Mouse (Mus musculus) skeletal muscle tissue, adult 2 months (tissue): ENCODE results near the gene Axin1.
"Not testable (repeated sequence)": the region's sequence is repeated elsewhere in the genome, so short reads cannot be mapped to it uniquely, and the experiment has no call there.

Experiments used
- DNase-seq: peaks from one replicate; pipeline ENCODE4 v3.0.0-alpha.2; 2012; ENCODE audit warnings: low read depth, low spot score

The Axin1 gene

GRCm38 (mm10) chr17:26138239-26138836 is at the start of gene Axin1:
TSS of gene Axin1 (plus strand) at chr17:26138688.
- DNase-seq = peak; percentile 86

- peak; percentile 86 for DNase-seq
Measured at GRCm38 (mm10) chr17:26089905-26090632, 48.4 kb upstream of the Axin1 start, which contains the start of gene Decr2. TSS of gene Decr2 (minus strand) at chr17:26090337.

DNA sequence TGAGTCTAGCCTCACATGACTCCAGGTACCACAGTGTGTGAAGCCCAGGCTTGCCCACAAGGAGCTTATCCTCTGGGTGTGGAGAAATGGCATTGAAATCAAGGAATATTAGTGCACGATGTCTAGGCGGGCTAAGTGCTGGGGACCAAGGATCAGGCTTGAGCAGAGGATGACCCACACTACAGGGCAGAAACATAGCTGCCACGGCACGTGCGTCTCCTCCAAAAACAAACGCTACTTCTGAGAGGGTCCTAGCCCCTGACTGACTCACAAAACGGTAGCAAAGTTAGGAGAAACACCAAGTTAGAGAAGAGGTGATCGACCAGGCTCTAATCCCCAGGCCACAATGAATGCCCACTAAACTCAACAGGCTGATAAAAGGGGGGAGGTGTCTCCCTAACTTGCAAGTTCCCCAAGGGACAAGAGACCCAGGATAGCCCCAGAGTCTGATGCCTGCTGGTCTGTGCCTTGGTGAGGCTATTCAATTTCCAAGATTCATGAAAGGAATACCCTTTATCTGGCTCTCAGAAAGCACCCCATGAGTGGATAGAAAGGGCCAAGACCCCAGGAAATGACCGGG is 43.9 kb upstream of the Axin1 start:
- no peak for DNase-seq

DNA sequence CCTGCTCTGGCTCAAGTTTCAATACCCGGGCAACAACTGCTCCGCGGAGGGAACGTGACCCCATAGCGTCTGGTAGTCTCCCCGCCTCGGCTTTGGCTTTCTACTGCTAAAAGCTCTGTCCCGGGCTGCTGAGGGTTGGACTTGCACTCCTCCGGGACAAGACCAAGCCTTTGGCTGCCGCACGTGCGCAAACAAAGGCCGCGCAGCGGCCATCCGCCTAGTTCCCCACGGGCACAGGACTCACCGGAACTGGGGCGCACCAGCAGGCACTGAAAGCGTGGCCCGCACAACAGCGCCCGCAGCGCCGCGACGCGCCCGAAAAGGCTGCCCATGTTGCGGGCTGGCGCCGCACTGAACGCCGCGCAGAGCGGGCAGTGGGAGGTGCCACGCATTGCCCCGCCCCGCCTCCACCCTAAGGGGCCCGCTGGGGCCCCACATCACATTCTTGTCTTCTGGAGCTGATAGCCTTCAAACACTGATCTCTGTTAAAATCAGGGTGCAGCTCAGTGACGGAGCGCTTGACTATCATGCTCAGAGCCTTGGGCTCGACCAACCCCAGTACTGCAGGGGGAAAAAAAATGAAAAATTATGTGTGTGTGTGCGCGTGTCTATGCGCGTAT is 43.3 kb upstream of the Axin1 start, which contains the start of gene Nme4:
Gene Nme4, minus strand, starts transcription at position 482 of the 620 bp plus-strand sequence.
- no peak for DNase-seq

- no peak for DNase-seq
Measured at GRCm38 (mm10) chr17:26098461-26098860, 40.0 kb upstream of the Axin1 start.

DNA sequence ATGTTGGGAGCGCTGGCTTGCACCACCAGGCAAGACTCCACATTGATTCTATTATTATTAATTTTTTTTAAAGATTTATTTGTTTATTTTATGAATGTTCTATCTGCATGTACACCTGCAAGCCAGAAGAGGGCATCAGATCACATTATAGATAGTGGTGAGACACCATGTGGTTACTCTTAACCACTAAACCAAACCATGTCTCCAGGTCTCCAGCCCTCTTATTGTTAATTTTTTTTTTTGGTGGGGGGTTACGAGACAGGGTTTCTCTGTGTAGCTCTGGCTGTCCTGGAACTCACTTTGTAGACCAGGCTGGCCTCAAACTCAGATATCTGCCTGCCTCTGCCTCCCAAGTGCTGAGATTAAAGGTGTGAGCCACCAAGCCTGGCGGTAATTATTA is 39.2 kb upstream of the Axin1 start:
- not testable (repeated sequence) for DNase-seq

- no peak for DNase-seq
Measured at GRCm38 (mm10) chr17:26100166-26100565, 38.3 kb upstream of the Axin1 start.

GRCm38 (mm10) chr17:26101478-26101877 is 37.0 kb upstream of the Axin1 start:
- no peak for DNase-seq

GRCm38 (mm10) chr17:26105619-26106018 is 32.9 kb upstream of the Axin1 start:
- DNase-seq = no peak

DNA sequence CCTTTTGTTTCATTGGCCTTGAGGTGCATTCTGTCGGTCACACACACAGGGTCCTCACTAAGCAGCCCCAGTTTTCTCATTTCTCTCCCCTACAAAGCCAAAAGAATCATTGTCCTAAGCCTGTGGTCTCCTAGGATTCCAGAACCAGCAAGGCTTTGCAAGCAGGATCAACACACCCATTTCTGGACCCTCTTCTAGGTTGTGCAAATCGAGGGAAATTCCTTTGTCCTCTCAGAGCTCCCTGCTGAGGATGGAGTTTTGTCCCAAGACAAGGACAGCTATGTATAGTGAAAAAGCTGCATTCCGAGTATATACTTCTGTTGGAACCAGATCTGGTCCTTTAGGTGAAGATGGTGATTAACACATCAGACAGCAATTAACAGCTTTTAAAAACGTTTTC is 28.3 kb upstream of the Axin1 start:
- no peak for DNase-seq

GRCm38 (mm10) chr17:26111024-26111423 is 27.5 kb upstream of the Axin1 start:
- DNase-seq = no peak

DNA sequence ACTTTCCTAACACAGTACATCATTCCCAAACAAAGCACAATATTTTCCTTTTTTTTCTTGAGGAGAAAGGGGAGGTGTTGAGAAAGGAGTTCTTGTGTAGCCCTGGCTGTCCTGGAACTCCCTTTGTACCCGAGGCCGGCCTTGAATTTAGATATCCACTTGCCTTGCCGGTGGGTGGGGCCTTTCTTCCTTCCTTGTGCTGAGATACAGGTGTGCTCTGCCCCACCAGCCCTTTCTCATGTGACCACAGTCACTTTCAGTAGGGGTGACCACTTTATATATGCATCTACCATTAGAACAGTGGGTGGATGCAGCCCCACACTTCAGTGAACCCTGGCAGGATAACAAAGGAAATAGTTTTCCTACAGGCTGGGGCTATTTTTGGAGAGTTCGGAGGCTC is 26.8 kb upstream of the Axin1 start:
- no peak for DNase-seq

DNA sequence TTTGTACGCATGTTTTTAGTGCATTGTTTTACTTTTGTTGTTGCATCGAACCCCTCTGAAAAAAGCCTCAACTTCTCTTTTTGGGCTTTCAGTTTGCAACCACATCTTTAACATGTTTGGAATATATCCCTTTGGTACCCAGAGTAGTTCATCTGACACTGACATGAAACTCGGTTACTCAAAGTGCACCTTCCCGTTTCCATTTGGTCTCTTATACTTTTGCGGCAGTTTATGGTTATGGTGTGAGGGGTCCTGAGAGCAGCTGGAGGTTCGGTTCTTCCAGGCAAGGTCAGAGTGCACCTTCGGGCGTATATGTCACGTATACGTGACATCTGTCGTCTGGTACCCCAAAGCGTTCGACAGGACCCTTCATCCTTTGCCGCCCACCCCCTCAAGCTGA is 25.7 kb upstream of the Axin1 start:
- DNase-seq = no peak

- DNase-seq = no peak
Measured at GRCm38 (mm10) chr17:26113181-26113948, 25.1 kb upstream of the Axin1 start, which contains the start of gene Tmem8. TSS of gene Tmem8 (plus strand) at chr17:26113299.

DNA sequence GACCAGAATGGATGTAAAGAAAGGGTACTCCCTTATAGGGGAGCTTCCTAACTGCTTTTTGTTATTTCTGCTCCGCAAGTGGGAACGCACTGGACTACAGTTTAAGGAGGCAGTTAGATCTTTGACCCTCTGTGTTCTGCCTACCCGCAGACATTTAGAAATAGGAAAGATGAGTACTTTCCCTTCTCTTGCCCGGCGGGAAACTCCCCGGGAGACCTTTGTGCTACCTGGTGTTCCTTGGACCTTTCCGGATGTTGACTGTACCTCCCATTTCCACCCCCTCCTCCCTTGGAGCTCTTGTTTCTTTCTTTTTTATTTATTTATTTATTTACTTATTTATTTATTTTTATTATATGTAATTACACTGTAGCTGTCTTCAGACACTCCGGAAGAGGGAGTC is 24.4 kb upstream of the Axin1 start:
- no peak for DNase-seq

DNA sequence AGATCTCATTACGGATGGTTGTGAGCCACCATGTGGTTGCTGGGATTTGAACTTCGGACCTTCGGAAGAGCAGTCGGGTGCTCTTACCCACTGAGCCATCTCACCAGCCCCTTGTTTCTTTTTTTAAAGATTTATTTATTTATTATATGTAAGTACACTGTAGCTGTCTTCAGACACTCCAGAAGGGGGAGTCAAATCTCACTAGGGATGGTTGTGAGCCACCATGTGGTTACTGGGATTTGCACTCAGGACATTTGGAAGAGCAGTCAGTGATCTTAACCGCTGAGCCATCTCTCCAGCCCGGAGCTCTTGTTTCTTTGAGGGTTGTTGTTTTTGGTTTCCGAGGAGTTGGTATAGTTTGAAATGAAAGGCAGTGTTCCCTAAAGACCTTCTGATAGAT is 24.0 kb upstream of the Axin1 start:
- not testable (repeated sequence) for DNase-seq

DNA sequence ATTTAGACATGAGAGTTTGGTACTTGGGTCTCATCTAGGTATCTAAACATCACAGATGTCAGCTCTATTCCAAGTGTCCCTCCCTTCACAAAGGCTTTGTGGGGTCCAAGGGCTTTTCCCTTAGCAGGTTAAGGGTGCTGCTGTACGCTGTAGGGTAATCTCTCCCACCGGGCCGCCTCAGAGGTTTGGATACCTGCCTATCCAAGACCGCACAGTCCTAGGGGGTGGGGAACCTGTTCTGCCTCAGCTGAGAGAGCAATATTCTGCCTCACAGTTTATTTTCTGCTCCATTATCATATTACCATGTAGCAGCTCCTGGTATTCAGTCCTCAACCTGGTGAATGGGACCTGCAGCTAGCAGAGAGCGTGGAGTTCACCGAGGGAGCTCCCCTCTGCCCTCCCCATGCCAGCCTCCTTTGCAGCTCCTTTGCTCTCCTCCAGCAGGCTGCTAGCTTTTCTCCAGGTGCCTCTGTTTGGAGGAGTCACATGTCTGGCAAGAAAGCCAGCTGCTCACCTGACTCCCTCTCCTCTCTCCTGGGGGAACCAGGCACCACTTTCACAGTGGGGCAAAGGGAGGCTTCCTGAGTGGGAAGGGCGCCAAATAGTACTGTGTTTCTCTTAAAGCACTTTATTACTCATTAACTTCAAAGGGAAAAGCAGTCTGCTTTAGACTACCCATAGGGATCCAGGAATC is 23.1 kb upstream of the Axin1 start:
- no peak for DNase-seq

- DNase-seq = no peak
Measured at GRCm38 (mm10) chr17:26115956-26116487, 22.5 kb upstream of the Axin1 start.

GRCm38 (mm10) chr17:26116503-26117258 is 21.8 kb upstream of the Axin1 start:
- no peak for DNase-seq
